Mouse (Mus musculus): ENCODE data around the gene Ptpdc1.

DNA sequence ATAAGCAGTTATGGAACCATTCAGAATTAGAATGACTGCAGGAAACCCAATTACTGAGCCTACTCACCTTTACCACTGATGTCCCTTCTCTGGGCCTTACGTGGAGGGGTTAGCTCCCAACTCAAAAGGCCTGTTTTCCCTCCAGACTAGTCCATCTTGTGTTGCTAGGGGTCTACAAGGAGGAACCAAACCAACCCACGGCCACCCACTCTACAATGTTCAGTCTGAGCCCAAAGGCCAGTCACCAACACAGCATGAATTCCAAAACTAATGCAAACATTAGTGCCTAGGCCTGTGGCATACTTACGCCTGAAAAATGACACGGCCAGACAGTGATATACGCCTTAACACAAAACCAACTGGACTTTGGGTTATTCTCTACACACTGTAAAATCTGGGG is 92.0 kb downstream of the Ptpdc1 start:
- TF ChIP-seq CTCF (IDR thresholded peaks at IDR 0.05): no peak
- no peak for TF ChIP-seq EP300 (IDR thresholded peaks at IDR 0.05; ENCODE audit: insufficient read depth, low read depth, low read length)

All from heart, adult 2 months (tissue).